Mouse (Mus musculus) midbrain, embryonic 14.5 days (tissue): Measurements from ENCODE around the gene Nr5a1. TPM values are rescaled to one million over a fixed set of nuclear protein-coding genes. Genes with fewer than 3 reads are reported as not detected.

Experiments
- ATAC-seq: fragments of 200-750 bp; cut with Nextera tagmentation; 2 replicates; pipeline ENCODE4 v1.8.0; 2017; ENCODE audit warnings: moderate number of reproducible peaks, moderate library complexity; ENCODE audit not compliant: low FRiP score, low TSS enrichment
- DNase-seq: peaks from one replicate; pipeline ENCODE4 v3.0.0-alpha.2; 2015
- H3K27ac ChIP-seq: fragments of 300-500 bp; sonication (generic); replicated peaks from 2 replicates; pipeline ENCODE4 v1.5.1; 2014; ENCODE audit warnings: mild to moderate bottlenecking, low read depth, low read length, moderate library complexity
- H3K27me3 ChIP-seq: fragments of 300-500 bp; sonication (generic); 2 replicates; pipeline ENCODE4 v1.6.1; 2014; ENCODE audit warnings: low read length, control low read depth, mixed read lengths; ENCODE audit not compliant: control insufficient read depth, insufficient read depth
- H3K36me3 ChIP-seq: fragments of 300-500 bp; sonication (generic); 2 replicates; pipeline ENCODE4 v1.6.1; 2014; ENCODE audit warnings: low read length, control low read depth; ENCODE audit not compliant: control insufficient read depth, insufficient read depth
- H3K4me1 ChIP-seq: fragments of 300-500 bp; sonication (generic); 2 replicates; pipeline ENCODE4 v1.6.1; 2014; ENCODE audit warnings: mild to moderate bottlenecking, antibody characterized with exemption, low read length, control low read depth; ENCODE audit not compliant: control insufficient read depth, insufficient read depth
- H3K4me2 ChIP-seq: fragments of 300-500 bp; sonication (generic); 2 replicates; pipeline ENCODE4 v1.6.1; 2014; ENCODE audit warnings: mild to moderate bottlenecking, low read length, moderate library complexity
- H3K4me3 ChIP-seq: fragments of 300-500 bp; sonication (generic); replicated peaks from 2 replicates; pipeline ENCODE4 v1.5.1; 2014; ENCODE audit warnings: low read depth, low read length
- H3K9ac ChIP-seq: fragments of 300-500 bp; sonication (generic); replicated peaks from 2 replicates; pipeline ENCODE4 v1.6.1; 2014; ENCODE audit warnings: mild to moderate bottlenecking, low read length, moderate library complexity
- H3K9me3 ChIP-seq: fragments of 300-500 bp; sonication (generic); 2 replicates; pipeline ENCODE4 v1.6.1; 2016; ENCODE audit warnings: low read length, control low read depth, mixed read lengths; ENCODE audit not compliant: control insufficient read depth
- whole genome bisulfite sequencing: fragments of 180-500 bp; shearing (Covaris S2); extraction: QIAGEN DNeasy Blood & Tissue Kit; methylation state at CpG from one replicate; pipeline ENCODE4 v1.1.7; 2014; 5-methylcytosine and 5-hydroxymethylcytosine counted together
- polyA plus RNA-seq: library from polyadenylated mRNA; unstranded; fragments of >200 nt; fragmentation: Nextera tagmentation; extraction: Ambion mirVana; gene quantifications from 2 replicates; pipeline ENCODE4 v1.2.1, GENCODE M21; 2014

Nr5a1 gene
- polyA plus RNA-seq, 1 experiment from 2014 or later = not detected

DNA sequence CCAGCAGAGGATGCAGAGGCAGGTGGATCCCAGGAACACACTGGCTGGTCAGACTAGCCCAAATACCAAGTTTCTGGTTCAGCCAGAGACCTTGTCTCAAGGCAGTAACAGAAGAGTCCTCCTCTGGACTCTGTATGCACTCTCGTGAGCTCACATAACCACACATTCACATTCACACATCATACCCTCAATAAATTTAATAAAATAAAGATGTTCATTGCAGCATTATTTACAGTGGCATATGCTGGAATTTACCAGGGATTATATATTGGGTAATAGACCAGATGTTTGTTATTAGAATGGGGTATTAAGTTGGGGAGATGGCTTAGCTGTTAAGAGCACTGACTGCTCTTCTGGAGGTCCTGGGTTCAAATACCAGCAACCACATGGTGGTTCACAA is 64.0 kb downstream of the Nr5a1 start:
- no peak overlapping the region for H3K9ac ChIP-seq
- H3K4me3 ChIP-seq = no peak overlapping the region
- H3K36me3 ChIP-seq = no peaks in the 10 kb centered on the region
- H3K27me3 ChIP-seq = no peaks in the 10 kb centered on the region
- H3K4me1 ChIP-seq = 0 out of 2 replicates have a peak, but pooled peaks cover 10% of the 10 kb centered on the region
- WGBS = 88% methylated on average over 1 of the region's 1 CpGs
- H3K9me3 ChIP-seq = no peaks in the 10 kb centered on the region
- ATAC-seq (no peak), DNase-seq (no peak)
- H3K4me2 ChIP-seq = no peak overlapping the region
- H3K27ac ChIP-seq = no peak overlapping the region

DNA sequence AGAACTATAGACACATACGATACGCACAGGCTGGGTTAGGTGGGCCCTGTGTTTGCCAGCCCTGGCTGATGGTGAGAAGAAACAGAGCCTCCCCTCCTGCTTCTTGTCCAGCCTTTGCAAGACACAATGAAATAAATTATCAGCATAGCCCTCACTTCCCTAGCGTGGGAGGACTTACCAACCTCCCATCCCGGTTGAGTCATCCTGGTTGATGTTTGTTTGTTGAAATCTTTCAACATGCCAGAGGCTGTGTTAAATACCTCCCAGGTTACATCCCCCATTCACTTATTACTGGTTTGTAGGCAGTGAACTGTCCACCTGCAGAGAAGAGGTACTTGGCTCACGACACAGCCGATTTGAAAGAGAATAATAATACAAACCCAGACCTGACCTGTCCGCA is 66.7 kb downstream of the Nr5a1 start:
- Histone ChIP-seq H3K36me3 (no peaks in the 10 kb centered on the region), H3K9me3 (no peaks in the 10 kb centered on the region), H3K27ac (peak overlapping the region; percentile 72), H3K4me2 (0 out of 2 replicates have a peak overlapping the region, but pooled peaks have one; percentile 2), H3K4me3 (no peak overlapping the region), H3K9ac (no peak overlapping the region), H3K27me3 (no peaks in the 10 kb centered on the region), H3K4me1 (peaks cover 21% of the 10 kb centered on the region)
- WGBS = 81% methylated on average over 7 of the region's 7 CpGs
- ATAC-seq = no peak
- no peak for DNase-seq

DNA sequence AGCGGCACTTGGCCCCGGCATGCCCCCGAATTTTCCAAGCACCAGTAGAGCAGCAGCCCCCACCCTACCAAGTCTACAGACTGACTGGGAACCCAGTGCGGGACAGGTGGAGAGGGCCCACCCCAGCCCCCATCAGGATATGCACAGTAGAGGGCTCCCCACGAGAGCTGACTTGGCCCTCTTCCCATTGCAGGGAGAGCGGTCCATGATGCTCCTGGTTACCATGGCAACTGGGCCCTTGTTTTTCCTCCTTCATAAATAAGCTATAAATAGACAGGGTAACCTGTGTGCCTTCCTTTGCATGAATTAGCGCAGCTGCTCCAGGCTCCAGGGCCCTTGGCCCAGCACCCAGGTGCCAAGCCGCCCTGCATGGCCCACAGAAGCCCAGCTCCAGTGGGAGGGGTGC is 67.1 kb downstream of the Nr5a1 start:
- DNase-seq (peak; percentile 85), ATAC-seq (peak; percentile 52)

DNA sequence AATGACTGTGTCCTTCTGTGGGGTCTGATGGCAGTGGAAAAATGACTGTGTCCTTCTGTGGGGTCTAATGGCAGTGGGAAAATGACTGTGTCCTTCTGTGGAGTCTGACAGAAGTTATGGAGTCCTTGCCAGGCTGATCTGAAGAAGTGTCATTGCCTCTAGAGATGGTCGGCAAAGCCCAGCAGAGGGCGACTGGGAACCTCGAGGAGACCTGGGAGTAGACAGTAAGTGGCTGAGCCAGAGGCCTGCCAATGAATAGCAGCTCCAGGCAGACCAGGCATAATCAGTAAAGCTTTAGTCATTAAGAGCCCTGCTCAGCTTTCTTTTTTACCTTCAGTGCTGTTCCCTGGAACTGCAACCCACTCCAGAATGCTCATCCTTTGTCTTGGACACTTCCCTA is 68.4 kb downstream of the Nr5a1 start:
- WGBS = 2% methylated on average over 3 of the region's 3 CpGs

More for the DNA sequence above, 67.1 kb downstream of the Nr5a1 start:
- H3K27me3 ChIP-seq = no peaks in the 10 kb centered on the region
- H3K9ac ChIP-seq = no peak overlapping the region
- 0 out of 2 replicates have a peak overlapping the region, but pooled peaks have one; percentile 2 for H3K4me2 ChIP-seq
- H3K9me3 ChIP-seq = no peaks in the 10 kb centered on the region
- H3K36me3 ChIP-seq = peaks cover under 1% of the 10 kb centered on the region; the same call in 1 of the 2 replicates
- 59% methylated on average over 8 of the region's 8 CpGs for WGBS
- peak overlapping the region; percentile 72 for H3K27ac ChIP-seq
- no peak overlapping the region for H3K4me3 ChIP-seq
- H3K4me1 ChIP-seq = peaks cover 24% of the 10 kb centered on the region

DNA sequence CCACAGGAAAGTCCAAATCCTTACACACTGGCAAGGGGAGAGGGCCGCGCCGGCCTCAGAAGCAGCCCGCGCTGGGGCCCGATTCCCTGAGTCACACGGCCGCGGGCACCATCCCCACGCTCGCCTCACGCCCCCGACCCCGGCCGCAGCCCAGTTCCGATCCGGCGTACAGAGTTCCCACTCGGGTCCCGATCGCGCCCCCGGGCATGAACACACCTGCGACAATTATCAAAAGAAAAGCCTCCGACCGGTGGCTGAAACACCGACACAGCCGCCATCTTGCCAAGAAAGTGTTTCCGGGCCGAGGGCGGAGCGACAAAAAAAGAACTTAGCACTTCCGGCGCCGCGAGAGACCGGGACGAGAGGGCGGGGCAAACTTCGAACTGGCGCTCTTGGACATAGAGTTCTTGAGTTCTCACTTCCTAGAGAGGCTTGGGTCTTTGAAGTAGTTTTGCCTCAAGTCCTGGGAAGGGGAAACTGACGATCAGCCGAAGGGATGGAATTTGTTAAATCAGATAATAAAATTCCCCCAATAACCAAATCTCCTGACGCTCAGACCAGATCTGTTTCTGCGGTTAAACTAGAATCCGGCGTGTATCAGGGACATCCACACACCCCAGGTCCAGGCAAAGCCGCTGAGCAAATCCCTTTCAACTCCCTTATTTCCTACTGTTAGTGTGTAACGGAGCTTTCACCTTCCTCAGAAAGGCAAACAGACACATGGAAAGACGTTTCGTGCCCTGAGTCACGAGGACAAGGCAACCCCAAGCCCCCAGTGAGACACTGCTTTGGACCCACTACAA is 70.5 kb downstream of the Nr5a1 start, which contains the start of gene Psmb7:
Gene Psmb7, minus strand, starts transcription at position 463 of the 803 bp plus-strand sequence.
- Histone ChIP-seq H3K9me3 (no peaks in the 10 kb centered on the region), H3K4me2 (peak within 1 kb of the TSS; percentile 91), H3K27me3 (no peaks in the 10 kb centered on the region), H3K4me1 (peaks cover 24% of the 10 kb centered on the region), H3K9ac (peak within 1 kb of the TSS; percentile 85), H3K36me3 (peaks cover 33% of the 10 kb centered on the region), H3K4me3 (peak within 1 kb of the TSS; percentile 90), H3K27ac (peak within 1 kb of the TSS; percentile 73)
- 2% methylated on average over 52 of the region's 52 CpGs for WGBS
- DNase-seq (peak; percentile 97), ATAC-seq (peak; percentile 81)

More for the DNA sequence above, 68.4 kb downstream of the Nr5a1 start:
- Histone ChIP-seq H3K36me3 (peaks cover 13% of the 10 kb centered on the region), H3K4me2 (no peak overlapping the region), H3K4me3 (no peak overlapping the region), H3K9me3 (no peaks in the 10 kb centered on the region), H3K27ac (no peak overlapping the region), H3K27me3 (no peaks in the 10 kb centered on the region), H3K9ac (no peak overlapping the region), H3K4me1 (peaks cover 24% of the 10 kb centered on the region)
- ATAC-seq (0 out of 2 replicates have a peak, but pooled peaks have one; percentile 49), DNase-seq (peak; percentile 83)

Other genes starting within 250 kb of the Nr5a1 start
- gene Nek6, start 202.9 kb downstream of the Nr5a1 start, polyA plus RNA-seq = 59.8 and 62.3 TPM in 2 replicates
- 282 and 322 TPM in 2 replicates for gene Psmb7, start 70.5 kb downstream of the Nr5a1 start, polyA plus RNA-seq
- gene Nr6a1, start 213.1 kb upstream of the Nr5a1 start, polyA plus RNA-seq = 1.7 and 2.6 TPM in 2 replicates
- 0.98 and 2.2 TPM in 2 replicates for gene Olfml2a, start 217.4 kb upstream of the Nr5a1 start, polyA plus RNA-seq